Mouse (Mus musculus) 3134 (cell line): ENCODE data around the gene Cep250.

ENCODE experiments used
- DNase-seq: peaks from one replicate; pipeline ENCODE4 v3.0.0-alpha.2; 2011; ENCODE audit warnings: low spot score; ENCODE audit not compliant: insufficient read length; ENCODE audit errors: extremely low read depth

The Cep250 gene

GRCm38 (mm10) chr2:155961862-155962261, 5.6 kb downstream of the Cep250 start:
- no peak for DNase-seq

DNA sequence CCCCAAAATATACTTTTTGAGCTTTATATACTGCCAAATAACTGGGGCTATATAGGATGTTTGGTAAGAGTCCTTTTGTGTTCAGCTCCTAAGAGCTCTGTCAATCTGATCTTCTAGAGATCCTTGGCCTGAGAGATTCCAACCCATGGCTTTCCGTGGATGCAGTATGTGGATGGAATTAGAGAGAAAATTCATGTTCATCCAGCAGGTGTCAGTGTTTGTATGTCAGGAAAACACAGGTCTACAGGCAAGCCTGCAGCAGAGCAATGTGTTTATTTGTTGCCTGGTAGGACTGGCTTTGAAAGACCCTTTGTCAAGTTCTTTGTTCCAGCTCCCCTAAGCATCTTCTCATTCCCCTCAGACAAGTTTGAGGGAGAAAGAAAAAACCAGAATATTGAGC, 6.7 kb downstream of the Cep250 start:
- DNase-seq, result no peak

DNA sequence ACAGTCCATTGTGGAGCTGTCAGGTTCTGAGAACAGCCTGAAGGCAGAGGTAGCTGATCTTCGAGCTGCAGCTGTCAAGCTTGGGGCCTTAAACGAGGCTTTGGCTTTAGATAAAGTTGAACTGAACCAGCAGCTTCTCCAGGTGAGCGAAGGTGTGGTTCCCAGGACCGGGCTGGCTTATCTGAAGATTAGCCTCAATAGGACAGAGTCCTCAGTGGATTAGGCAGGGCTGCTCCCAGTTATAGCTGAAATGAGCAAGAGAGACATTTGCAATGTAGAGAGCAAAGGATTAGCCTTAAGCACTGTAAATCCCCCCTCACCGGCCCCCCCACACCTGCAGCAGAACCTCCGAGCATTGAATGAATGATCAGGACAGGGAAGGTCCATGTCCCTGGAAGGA, 17.1 kb downstream of the Cep250 start:
- DNase-seq, result no peak

GRCm38 (mm10) chr2:155974087-155974731, 18.0 kb downstream of the Cep250 start:
- no peak for DNase-seq

DNA sequence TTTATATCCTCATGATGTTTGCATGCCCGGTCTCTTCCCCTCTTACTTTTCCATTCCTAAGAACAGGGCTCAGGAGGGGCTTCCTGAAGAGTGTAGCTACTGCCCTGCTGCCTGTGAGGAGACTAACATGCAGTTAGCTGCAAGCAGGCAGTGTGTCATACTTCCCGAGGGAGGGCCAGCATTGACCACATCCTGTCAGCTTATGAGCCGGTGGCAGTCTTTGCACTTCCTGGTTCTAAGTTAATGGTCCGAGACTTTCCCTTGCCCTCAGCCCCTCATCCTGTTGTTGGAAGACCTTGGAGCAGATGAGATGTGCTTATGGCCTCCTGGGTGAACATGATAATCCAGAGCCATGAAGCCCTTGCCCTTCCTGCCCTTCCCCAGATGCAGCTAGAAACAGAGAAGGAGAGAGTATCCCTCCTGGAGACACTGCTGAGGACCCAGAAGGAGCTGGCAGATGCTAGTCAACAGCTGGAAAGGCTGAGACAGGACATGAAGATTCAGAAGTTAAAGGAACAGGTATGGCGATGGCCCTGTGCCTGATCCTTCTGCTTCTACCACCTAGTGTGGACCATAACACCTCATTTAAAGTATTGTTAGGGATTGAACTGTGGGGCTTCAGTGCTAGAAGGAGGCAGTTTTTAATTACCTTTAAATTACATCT, 23.2 kb downstream of the Cep250 start:
- peak; percentile 72 for DNase-seq

- DNase-seq, result no peak
Observed at GRCm38 (mm10) chr2:155985776-155986175, 29.5 kb downstream of the Cep250 start.

GRCm38 (mm10) chr2:155987131-155987530, 30.9 kb downstream of the Cep250 start:
- DNase-seq, result no peak

DNA sequence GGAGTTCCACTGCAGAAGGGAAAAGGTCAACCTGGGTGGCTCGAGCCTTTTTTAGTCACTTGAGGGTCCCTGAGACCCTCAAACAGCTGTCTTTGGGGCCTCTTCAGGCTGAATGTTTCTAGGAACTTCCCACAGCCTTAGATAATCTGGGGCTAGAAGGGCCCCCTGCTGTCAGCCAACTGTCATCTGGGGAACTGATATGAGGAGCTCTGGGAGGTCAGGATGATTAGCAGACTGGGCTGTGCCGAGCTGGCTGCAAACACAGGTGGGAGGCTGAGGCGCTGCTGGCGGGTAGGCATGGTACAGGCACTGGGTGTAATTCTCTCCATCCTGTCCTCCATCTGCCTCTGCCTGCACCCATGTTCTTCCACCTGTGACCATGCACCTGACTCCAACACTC, 32.8 kb downstream of the Cep250 start:
- DNase-seq, result no peak

GRCm38 (mm10) chr2:155991151-155991550, 34.9 kb downstream of the Cep250 start:
- DNase-seq, result no peak

- no peak for DNase-seq
Observed at GRCm38 (mm10) chr2:155991863-155992321, 35.6 kb downstream of the Cep250 start.

- no peak for DNase-seq
Observed at GRCm38 (mm10) chr2:156005393-156005792, 49.1 kb downstream of the Cep250 start.

DNA sequence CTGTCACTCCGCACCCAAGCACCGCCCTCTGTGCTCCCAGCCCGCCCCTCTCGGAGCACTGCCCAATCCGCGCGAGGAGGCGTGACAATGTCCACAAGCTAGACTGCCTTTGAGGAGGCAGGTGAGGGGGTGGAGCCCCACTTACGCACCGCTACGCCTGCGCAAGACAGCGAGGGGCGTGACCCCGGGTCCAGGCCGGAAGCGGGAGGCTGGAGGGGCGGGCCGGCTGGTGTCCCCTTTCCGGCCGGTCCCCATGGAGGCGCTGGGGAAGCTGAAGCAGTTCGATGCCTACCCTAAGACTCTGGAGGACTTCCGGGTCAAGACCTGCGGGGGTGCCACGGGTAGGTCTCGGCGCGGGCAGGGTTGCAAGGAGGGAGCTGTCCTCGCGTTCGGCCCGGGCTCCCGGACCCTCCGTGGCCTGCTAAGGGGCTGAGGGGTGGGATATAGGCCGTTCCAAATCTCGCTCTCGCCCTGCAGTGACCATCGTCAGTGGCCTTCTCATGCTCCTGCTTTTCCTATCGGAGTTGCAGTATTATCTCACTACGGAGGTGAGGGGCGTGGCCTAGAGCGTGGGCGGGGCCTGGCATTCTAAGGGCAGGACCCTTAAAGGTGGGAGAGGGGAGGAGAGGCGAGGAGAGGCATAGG, 51.8 kb downstream of the Cep250 start, which contains the start of the genes 6430550D23Rik and Ergic3:
Gene 6430550D23Rik (minus strand): TSS at position 90 of the 645 bp plus-strand sequence.
Gene Ergic3 (plus strand): TSS at position 158 of the 645 bp plus-strand sequence.
- peak; percentile 100 for DNase-seq

DNA sequence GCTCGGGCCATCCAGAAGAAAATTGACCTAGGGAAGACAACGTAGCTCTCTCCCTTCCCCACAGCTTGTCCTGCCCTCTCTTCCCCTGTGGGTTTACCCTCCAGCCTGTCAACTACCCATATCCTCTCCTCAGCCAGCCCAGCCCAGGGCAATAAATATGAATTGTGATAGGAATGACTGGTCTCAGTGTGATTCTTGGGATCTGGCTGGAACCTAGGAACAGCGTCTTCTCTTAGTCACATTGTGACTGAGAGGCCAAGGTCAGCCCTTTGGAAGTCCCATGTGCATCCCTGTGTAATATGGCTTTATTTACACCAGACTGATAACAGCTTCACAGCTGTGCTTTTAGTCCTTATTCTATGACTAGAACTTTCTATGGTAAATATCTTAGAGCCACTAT, 61.8 kb downstream of the Cep250 start:
- DNase-seq, result no peak

DNA sequence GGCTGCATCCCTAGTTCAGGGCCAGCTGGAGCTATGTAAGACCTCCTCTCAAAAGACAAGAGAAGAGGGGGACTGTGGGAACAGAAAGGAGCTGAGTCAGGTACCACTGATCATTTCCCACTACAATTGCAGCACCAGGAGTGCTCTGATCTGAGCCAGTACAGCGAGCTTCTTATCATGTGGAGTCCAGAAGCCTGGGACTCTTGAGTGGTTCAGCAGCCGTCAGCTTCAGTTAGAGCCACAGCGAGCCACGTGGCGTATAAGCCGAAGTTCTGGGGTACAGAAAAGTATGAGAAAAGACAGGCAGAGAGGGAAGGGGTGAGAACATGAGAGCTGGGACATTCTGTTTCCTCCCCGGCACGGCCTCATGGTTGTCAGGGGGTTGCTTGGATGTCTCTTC, 65.0 kb downstream of the Cep250 start:
- no peak for DNase-seq

DNA sequence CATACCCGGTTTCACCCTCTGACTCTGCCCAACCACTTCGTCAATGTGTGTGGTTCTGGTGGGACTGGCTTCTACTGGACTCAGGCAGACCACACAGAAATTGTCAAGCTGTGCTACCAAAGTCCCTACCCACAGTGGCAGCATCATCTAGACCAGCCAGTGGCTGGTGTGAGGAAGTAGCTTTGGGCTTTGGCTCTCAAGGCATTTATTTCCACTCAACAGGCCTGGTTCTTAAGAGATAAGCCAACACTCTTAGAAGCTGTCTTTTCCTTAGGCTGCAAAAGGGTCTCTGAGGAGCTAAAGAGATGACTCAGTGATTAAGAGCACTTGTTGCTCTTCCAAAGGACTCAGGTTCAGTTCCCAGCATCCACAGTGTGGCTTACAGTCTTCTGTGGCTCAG, 65.5 kb downstream of the Cep250 start:
- DNase-seq, result no peak

GRCm38 (mm10) chr2:156025482-156025881, 69.2 kb downstream of the Cep250 start:
- no peak for DNase-seq

GRCm38 (mm10) chr2:156039390-156039789, 83.1 kb downstream of the Cep250 start:
- DNase-seq, result no peak

GRCm38 (mm10) chr2:156042903-156043302, 86.6 kb downstream of the Cep250 start:
- no peak for DNase-seq

- DNase-seq, result no peak
Observed at GRCm38 (mm10) chr2:156047929-156048328, 91.7 kb downstream of the Cep250 start.
